Comparison of ENCODE assay signal across 20 mouse cellular contexts in genomic region chr11:120055953-120056732, GRCm38 (mm10). TPM values are rescaled to one million over a fixed set of nuclear protein-coding genes. Genes with fewer than 3 reads are reported as not detected.
DNase-seq lines count a peak whose midpoint lies in the region; ATAC-seq and TF ChIP-seq lines count a peak whose summit lies in the region.
"Had no signal": no experiment of that assay in that cellular context is flagged by ENCODE, and none has a peak within 500 bp of the region (broad histone marks: within the 10 kb centered on the region; RNA-seq: fewer than 3 reads in every experiment).

No protein-coding gene starts in this region.

- intact Hi-C loops in heart, adult 2 months (cut with DNase I), result no loop called here

- no peak overlapping the region for H3K4me2 ChIP-seq in forebrain, embryonic 13.5 days
- H3K4me2 ChIP-seq: embryonic facial prominence, embryonic 12.5 days; heart, embryonic 12.5 days; hindbrain, embryonic 15.5 days had no signal

- H3K4me3 ChIP-seq in heart, embryonic 10.5 days, result no peak overlapping the region
- no peak overlapping the region for H3K4me3 ChIP-seq in heart, adult 2 months
- no peak overlapping the region for H3K4me3 ChIP-seq in forebrain, embryonic 13.5 days
- H3K4me3 ChIP-seq: embryonic facial prominence, embryonic 12.5 days; heart, embryonic 12.5 days; hindbrain, embryonic 15.5 days had no signal

- TF ChIP-seq CTCF in heart, adult 2 months (IDR thresholded peaks at IDR 0.05), result no peak

- H3K27ac ChIP-seq in heart, embryonic 10.5 days, result 0 out of 2 replicates have a peak overlapping the region, but pooled peaks have one; percentile 42
- H3K27ac ChIP-seq in heart, adult 2 months, result no peak overlapping the region
- no peak overlapping the region for H3K27ac ChIP-seq in forebrain, embryonic 13.5 days
- H3K27ac ChIP-seq: embryonic facial prominence, embryonic 12.5 days; hindbrain, embryonic 15.5 days had no signal

- TF ChIP-seq EP300 in heart, adult 2 months (IDR thresholded peaks at IDR 0.05; ENCODE audit: insufficient read depth, low read depth, low read length), result no peak

- H3K9me3 ChIP-seq in heart, embryonic 10.5 days, result no peaks in the 10 kb centered on the region
- H3K9me3 ChIP-seq in forebrain, embryonic 13.5 days (replicated peaks), result no peaks in the 10 kb centered on the region
- H3K9me3 ChIP-seq: embryonic facial prominence, embryonic 12.5 days; G1E; hindbrain, embryonic 15.5 days had no signal

- no peak for TF ChIP-seq POLR2A in heart, adult 2 months (IDR thresholded peaks at IDR 0.05; ENCODE audit: insufficient read depth, low read depth, low read length)

- H3K27me3 ChIP-seq in heart, embryonic 10.5 days (ENCODE audit: insufficient read depth, poor library complexity, severe bottlenecking), result 0 out of 2 replicates have a peak, but pooled peaks cover 3% of the 10 kb centered on the region
- H3K27me3 ChIP-seq in heart, adult 2 months (ENCODE audit: control insufficient read depth, insufficient read depth, low read length), result no peaks in the 10 kb centered on the region
- H3K27me3 ChIP-seq in forebrain, embryonic 13.5 days, result no peaks in the 10 kb centered on the region
- H3K27me3 ChIP-seq: embryonic facial prominence, embryonic 12.5 days; heart, embryonic 12.5 days; hindbrain, embryonic 15.5 days had no signal

- no peaks in the 10 kb centered on the region for H3K79me2 ChIP-seq in heart, adult 2 months (replicated peaks; ENCODE audit: control insufficient read depth, insufficient read depth, low read length)

- H3K4me1 ChIP-seq in heart, embryonic 10.5 days, result peaks cover 35% of the 10 kb centered on the region
- peaks cover 2% of the 10 kb centered on the region; the same call in 1 of the 2 replicates for H3K4me1 ChIP-seq in heart, adult 2 months (ENCODE audit: control insufficient read depth, insufficient read depth, low read length)
- H3K4me1 ChIP-seq in forebrain, embryonic 13.5 days, result peaks cover 6% of the 10 kb centered on the region

- 78% methylated on average over 12 of the region's 12 CpGs for WGBS in heart, embryonic 10.5 days
- WGBS in heart, adult 2 months, result 77% methylated on average over 12 of the region's 12 CpGs
- 86% methylated on average over 12 of the region's 12 CpGs for WGBS in forebrain, embryonic 13.5 days

- H3K36me3 ChIP-seq in heart, embryonic 10.5 days, result no peaks in the 10 kb centered on the region
- H3K36me3 ChIP-seq in heart, adult 2 months (ENCODE audit: control insufficient read depth, insufficient read depth, low read length), result no peaks in the 10 kb centered on the region
- H3K36me3 ChIP-seq in forebrain, embryonic 13.5 days (ENCODE audit: poor library complexity, severe bottlenecking), result no peaks in the 10 kb centered on the region
- H3K36me3 ChIP-seq: embryonic facial prominence, embryonic 12.5 days; G1E; heart, embryonic 12.5 days; hindbrain, embryonic 15.5 days had no signal

- H3K9ac ChIP-seq in heart, adult 2 months (ENCODE audit: low read depth, low read length), result no peak overlapping the region
- no peak overlapping the region for H3K9ac ChIP-seq in forebrain, embryonic 13.5 days
- H3K9ac ChIP-seq: embryonic facial prominence, embryonic 12.5 days; heart, embryonic 12.5 days; hindbrain, embryonic 15.5 days had no signal

- peak; percentile 77 for DNase-seq in cerebellum, adult 11-12 months
- DNase-seq in cerebellum, postnatal 4 days (ENCODE audit: low spot score in 2 of 2), result no peak
- DNase-seq in heart, embryonic 10.5 days (ENCODE audit: low spot score), result no peak
- no peak for DNase-seq in heart, adult 2 months
- peak; percentile 70 to 73 for DNase-seq in cerebellum, postnatal 10 days
- DNase-seq in layer of hippocampus, postnatal 36 days, result no peak
- DNase-seq: adrenal gland, adult 8-10 months; adrenal gland, postnatal 36 days; B cell, adult 2 months; gastrocnemius, postnatal 10 days; heart, adult 18-20 months; kidney, adult 11 months; kidney, adult 9 months had no signal

- no peak for ATAC-seq in forebrain, embryonic 13.5 days
- ATAC-seq: CD4-positive, CD25-positive, alpha-beta regulatory T cell, adult 4 months; forebrain, embryonic 16.5 days had no signal

RNA-seq across cellular contexts. Expression of gene Aatk, which starts 9.2 kb away (rescaled TPM):
- 0.51 and 0.58 TPM in 2 replicates for polyA plus RNA-seq in heart, embryonic 10.5 days (2016; fragmentation: Nextera tagmentation; extraction: Ambion mirVana)
- 1 to 10 TPM; 3.6 to 4.7 TPM for total RNA-seq in heart, adult 2 months (2021)
- polyA plus RNA-seq in heart, adult 2 months (2012; rRNA removed), result 10.3 and 12.1 TPM in 2 replicates
- 100 to 1,000 TPM; 213 to 224 TPM for total RNA-seq in layer of hippocampus, postnatal 36 days (2021)
- polyA plus RNA-seq in forebrain, embryonic 13.5 days (2015; fragmentation: Nextera tagmentation; extraction: Ambion mirVana), result 6.8 and 8.4 TPM in 2 replicates
- polyA plus RNA-seq: CD4-positive, CD25-positive, alpha-beta regulatory T cell, adult 4 months; G1E had no signal

RNA-seq across cellular contexts. Expression of gene Cep131, which starts 30.5 kb away (rescaled TPM):
- 21.1 and 29.0 TPM in 2 replicates for polyA plus RNA-seq in heart, embryonic 10.5 days (2016; fragmentation: Nextera tagmentation; extraction: Ambion mirVana)
- total RNA-seq in heart, adult 2 months (2021), result 10 to 100 TPM in 1 of 2 experiments, 1 to 10 TPM in 1; 9.3 to 10.7 TPM
- polyA plus RNA-seq in heart, adult 2 months (2012; rRNA removed), result 3.7 and 6.5 TPM in 2 replicates
- total RNA-seq in layer of hippocampus, postnatal 36 days (2021), result 10 to 100 TPM; 28.7 to 33.0 TPM
- polyA plus RNA-seq in forebrain, embryonic 13.5 days (2015; fragmentation: Nextera tagmentation; extraction: Ambion mirVana), result 26.9 and 28.8 TPM in 2 replicates

RNA-seq across cellular contexts. Expression of gene Tepsin, which starts 42.4 kb away (rescaled TPM):
- 21.2 and 23.2 TPM in 2 replicates for polyA plus RNA-seq in heart, embryonic 10.5 days (2016; fragmentation: Nextera tagmentation; extraction: Ambion mirVana)
- total RNA-seq in heart, adult 2 months (2021), result 1 to 10 TPM; 6.1 to 6.3 TPM
- polyA plus RNA-seq in heart, adult 2 months (2012; rRNA removed), result 19.1 and 22.8 TPM in 2 replicates
- total RNA-seq in layer of hippocampus, postnatal 36 days (2021), result 10 to 100 TPM; 15.1 to 16.9 TPM
- 18.0 and 19.0 TPM in 2 replicates for polyA plus RNA-seq in forebrain, embryonic 13.5 days (2015; fragmentation: Nextera tagmentation; extraction: Ambion mirVana)

RNA-seq across cellular contexts. Expression of gene Ndufaf8, which starts 42.6 kb away (rescaled TPM):
- polyA plus RNA-seq in heart, embryonic 10.5 days (2016; fragmentation: Nextera tagmentation; extraction: Ambion mirVana), result 92.2 and 106 TPM in 2 replicates
- total RNA-seq in heart, adult 2 months (2021), result 10 to 100 TPM; 82.7 to 93.9 TPM
- polyA plus RNA-seq in heart, adult 2 months (2012; rRNA removed), result 35.5 and 51.0 TPM in 2 replicates
- total RNA-seq in layer of hippocampus, postnatal 36 days (2021), result 10 to 100 TPM; 34.7 to 35.9 TPM
- 59.2 and 60.5 TPM in 2 replicates for polyA plus RNA-seq in forebrain, embryonic 13.5 days (2015; fragmentation: Nextera tagmentation; extraction: Ambion mirVana)

Comparison
In these comparisons a context has a peak if more than half of its experiments do, and no peak if none do; other contexts are left out.
1. DNase-seq: peak in cerebellum, adult 11-12 months (single experiment) and cerebellum, postnatal 10 days (2 of 2); none in cerebellum, postnatal 4 days (0 of 2), heart, embryonic 10.5 days (single experiment), heart, adult 2 months (0 of 2) and layer of hippocampus, postnatal 36 days (0 of 2).